Mouse (Mus musculus): ENCODE results near the gene Ttll5. TPM values are rescaled to one million over a fixed set of nuclear protein-coding genes. Genes with fewer than 3 reads are reported as not detected.

Gene Ttll5
- polyA plus RNA-seq, 1 experiment from 2014 or later = 13.6 TPM

DNA sequence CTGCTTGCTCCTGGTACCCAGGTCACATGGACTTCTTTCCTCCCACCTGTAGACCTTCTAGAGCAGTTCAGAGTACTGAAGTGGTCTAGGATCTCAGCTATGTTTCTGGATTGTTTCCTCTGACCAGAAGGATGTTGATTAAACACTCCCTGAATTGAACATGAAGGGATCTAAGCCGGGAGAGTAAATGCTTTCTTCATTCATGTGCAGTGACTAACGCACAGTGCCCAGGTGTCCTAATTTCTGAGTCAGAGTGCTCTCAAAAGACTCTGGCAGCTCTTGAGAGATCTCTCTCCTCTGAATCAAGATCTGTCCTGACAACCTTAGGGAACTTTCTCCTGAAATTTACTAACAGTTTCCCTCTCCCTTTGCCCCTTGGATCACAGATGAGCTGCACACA is 187.7 kb downstream of the Ttll5 start:
- WGBS = 84% methylated on average over 2 of the region's 2 CpGs
- no peak overlapping the region for H3K27ac ChIP-seq (ENCODE audit: poor library complexity, severe bottlenecking)
- no peak overlapping the region for H3K4me3 ChIP-seq
- no peaks in the 10 kb centered on the region for H3K9me3 ChIP-seq (replicated peaks)
- no peak overlapping the region for H3K4me2 ChIP-seq
- H3K9ac ChIP-seq = no peak overlapping the region
- ATAC-seq (ENCODE audit: insufficient number of reproducible peaks, low FRiP score) = no peak
- no peaks in the 10 kb centered on the region for H3K27me3 ChIP-seq (replicated peaks)
- H3K4me1 ChIP-seq (replicated peaks) = peaks cover 21% of the 10 kb centered on the region
- H3K36me3 ChIP-seq = peaks cover 3% of the 10 kb centered on the region; the same call in 1 of the 2 replicates

DNA sequence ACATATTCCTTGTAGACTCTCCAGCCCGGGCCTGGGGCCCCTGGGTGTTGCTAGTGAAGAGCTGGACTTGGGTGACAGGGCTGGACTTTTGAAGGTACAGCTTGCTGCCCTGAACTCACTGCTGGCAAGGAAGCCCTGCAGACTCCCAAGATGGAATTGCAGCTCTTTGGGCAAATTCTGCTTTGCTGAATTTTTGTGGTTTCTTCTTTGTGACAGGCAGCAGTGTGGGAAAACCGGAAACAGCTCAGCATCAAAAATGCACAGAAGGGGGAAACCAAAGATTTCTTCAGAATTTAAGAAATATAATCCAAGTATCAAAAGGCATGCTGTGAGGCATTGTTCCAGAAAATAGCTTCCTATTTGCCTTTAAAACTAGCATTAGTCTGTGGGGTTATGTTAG is 189.7 kb downstream of the Ttll5 start:
- H3K27ac ChIP-seq (ENCODE audit: poor library complexity, severe bottlenecking) = no peak overlapping the region

DNA sequence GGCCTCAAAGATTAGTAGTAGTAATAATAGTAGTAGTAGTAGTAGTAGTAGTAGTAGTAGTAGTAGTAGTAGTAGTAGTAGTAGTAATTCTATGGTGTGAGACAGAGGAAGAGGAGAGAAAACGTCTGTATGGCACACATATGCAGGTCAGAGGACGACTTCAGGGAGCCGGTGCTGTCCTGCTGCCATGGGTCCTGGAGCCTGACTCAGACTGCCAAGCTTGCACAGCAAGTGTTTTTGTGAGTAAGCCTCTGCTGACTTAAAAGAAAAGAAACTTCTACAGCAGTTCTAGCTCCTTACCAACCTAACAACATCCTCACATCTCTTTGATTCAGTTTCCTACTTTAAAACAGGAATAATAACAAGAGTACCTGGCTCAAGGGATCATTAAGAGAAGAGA is 190.2 kb downstream of the Ttll5 start:
- WGBS = 82% methylated on average over 3 of the region's 3 CpGs
- Histone ChIP-seq H3K9me3 (replicated peaks) (no peaks in the 10 kb centered on the region), H3K4me3 (no peak overlapping the region), H3K4me2 (no peak overlapping the region), H3K27me3 (replicated peaks) (no peaks in the 10 kb centered on the region), H3K9ac (no peak overlapping the region), H3K27ac (ENCODE audit: poor library complexity, severe bottlenecking) (no peak overlapping the region), H3K4me1 (replicated peaks) (no peaks in the 10 kb centered on the region; the same call in none of the 2 replicates), H3K36me3 (peaks cover 3% of the 10 kb centered on the region; the same call in 1 of the 2 replicates)
- ATAC-seq (ENCODE audit: insufficient number of reproducible peaks, low FRiP score) = no peak

More for the DNA sequence above, 189.7 kb downstream of the Ttll5 start:
- H3K4me1 ChIP-seq (replicated peaks) = peaks cover 1% of the 10 kb centered on the region
- H3K27me3 ChIP-seq (replicated peaks) = no peaks in the 10 kb centered on the region
- no peak overlapping the region for H3K9ac ChIP-seq
- peaks cover 3% of the 10 kb centered on the region; the same call in 1 of the 2 replicates for H3K36me3 ChIP-seq
- no peak for ATAC-seq (ENCODE audit: insufficient number of reproducible peaks, low FRiP score)
- no peak overlapping the region for H3K4me2 ChIP-seq
- H3K9me3 ChIP-seq (replicated peaks) = no peaks in the 10 kb centered on the region
- 86% methylated on average over 2 of the region's 2 CpGs for WGBS
- no peak overlapping the region for H3K4me3 ChIP-seq

DNA sequence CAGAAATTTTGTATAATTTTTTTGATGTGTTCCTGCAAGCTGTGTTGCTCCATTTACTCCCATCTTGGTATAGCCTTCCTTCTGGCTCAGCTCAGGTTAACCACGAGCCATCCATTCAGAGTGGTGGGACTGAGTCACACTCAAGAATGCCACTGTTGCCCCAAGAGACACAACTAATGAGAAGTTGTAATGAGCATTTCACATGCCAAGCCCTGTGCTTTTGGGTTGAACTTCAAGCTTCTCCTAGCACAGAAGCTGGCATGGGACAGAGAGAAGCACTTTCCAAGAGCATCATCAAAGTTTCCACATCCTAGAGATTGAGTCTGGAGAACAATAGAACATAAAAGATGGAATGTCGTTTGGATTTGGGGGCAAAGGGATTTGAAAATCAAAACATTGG is 190.7 kb downstream of the Ttll5 start:
- Histone ChIP-seq H3K4me2 (no peak overlapping the region), H3K9me3 (replicated peaks) (no peaks in the 10 kb centered on the region), H3K4me3 (no peak overlapping the region), H3K27ac (ENCODE audit: poor library complexity, severe bottlenecking) (no peak overlapping the region), H3K4me1 (replicated peaks) (peaks cover 2% of the 10 kb centered on the region), H3K36me3 (peaks cover 3% of the 10 kb centered on the region; the same call in 1 of the 2 replicates), H3K9ac (no peak overlapping the region), H3K27me3 (replicated peaks) (no peaks in the 10 kb centered on the region)
- 70% methylated on average over 2 of the region's 2 CpGs for WGBS
- ATAC-seq (ENCODE audit: insufficient number of reproducible peaks, low FRiP score) = no peak

DNA sequence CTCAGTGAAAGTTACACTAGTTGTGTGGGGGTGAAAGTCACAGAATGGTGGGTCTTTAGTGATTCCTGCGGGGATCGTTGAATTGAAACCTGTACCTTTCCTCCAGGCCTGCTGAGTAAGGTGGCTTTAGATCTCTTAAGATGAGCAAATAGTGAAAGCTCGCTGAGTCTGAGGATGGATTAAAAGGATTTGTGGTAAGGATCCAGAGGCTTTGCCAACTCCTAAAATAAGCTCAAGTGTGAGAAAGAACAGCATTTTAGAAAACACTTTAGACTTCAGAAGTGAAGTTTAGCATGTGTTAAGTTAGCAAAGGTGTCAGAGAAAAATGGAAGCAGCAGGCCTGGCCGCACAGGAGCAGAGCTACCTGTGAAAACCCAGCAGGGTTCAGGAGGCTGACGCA is 192.9 kb downstream of the Ttll5 start:
- Histone ChIP-seq H3K9me3 (replicated peaks) (no peaks in the 10 kb centered on the region), H3K36me3 (peaks cover 3% of the 10 kb centered on the region; the same call in 1 of the 2 replicates), H3K27ac (ENCODE audit: poor library complexity, severe bottlenecking) (no peak overlapping the region), H3K4me1 (replicated peaks) (peaks cover 23% of the 10 kb centered on the region), H3K4me3 (no peak overlapping the region), H3K27me3 (replicated peaks) (no peaks in the 10 kb centered on the region), H3K9ac (no peak overlapping the region), H3K4me2 (no peak overlapping the region)
- 69% methylated on average over 5 of the region's 5 CpGs for WGBS
- ATAC-seq (ENCODE audit: insufficient number of reproducible peaks, low FRiP score) = no peak

DNA sequence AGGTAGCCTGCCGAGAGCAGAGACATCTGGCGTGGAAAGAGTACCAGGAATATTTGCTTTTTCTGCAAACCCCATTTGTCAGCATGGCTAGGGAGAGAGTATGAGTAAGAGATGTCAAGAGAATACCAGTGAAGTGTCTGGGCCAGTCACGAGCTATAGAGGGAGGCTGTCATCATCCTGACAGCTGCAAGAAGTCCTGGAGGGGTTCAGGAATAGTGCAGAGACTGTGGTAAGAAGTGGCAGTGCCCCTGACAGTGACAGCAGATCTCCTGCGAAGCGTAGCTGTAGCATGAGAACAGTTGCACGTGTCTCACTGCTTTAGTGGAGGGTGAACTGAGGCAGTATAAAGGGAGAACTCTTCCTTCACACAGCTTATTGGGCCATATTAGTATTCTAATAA is 197.1 kb downstream of the Ttll5 start:
- H3K27ac ChIP-seq (ENCODE audit: poor library complexity, severe bottlenecking) = peak overlapping the region; percentile 29; the same call in 1 of the 2 replicates
- H3K4me1 ChIP-seq (replicated peaks) = peaks cover 41% of the 10 kb centered on the region
- 49% methylated on average over 6 of the region's 6 CpGs for WGBS
- 0 out of 2 replicates have a peak, but pooled peaks have one; percentile 54 for ATAC-seq (ENCODE audit: insufficient number of reproducible peaks, low FRiP score)
- no peaks in the 10 kb centered on the region for H3K27me3 ChIP-seq (replicated peaks)
- no peak overlapping the region for H3K4me3 ChIP-seq
- H3K4me2 ChIP-seq = no peak overlapping the region
- H3K9ac ChIP-seq = no peak overlapping the region
- no peaks in the 10 kb centered on the region for H3K36me3 ChIP-seq
- H3K9me3 ChIP-seq (replicated peaks) = no peaks in the 10 kb centered on the region

DNA sequence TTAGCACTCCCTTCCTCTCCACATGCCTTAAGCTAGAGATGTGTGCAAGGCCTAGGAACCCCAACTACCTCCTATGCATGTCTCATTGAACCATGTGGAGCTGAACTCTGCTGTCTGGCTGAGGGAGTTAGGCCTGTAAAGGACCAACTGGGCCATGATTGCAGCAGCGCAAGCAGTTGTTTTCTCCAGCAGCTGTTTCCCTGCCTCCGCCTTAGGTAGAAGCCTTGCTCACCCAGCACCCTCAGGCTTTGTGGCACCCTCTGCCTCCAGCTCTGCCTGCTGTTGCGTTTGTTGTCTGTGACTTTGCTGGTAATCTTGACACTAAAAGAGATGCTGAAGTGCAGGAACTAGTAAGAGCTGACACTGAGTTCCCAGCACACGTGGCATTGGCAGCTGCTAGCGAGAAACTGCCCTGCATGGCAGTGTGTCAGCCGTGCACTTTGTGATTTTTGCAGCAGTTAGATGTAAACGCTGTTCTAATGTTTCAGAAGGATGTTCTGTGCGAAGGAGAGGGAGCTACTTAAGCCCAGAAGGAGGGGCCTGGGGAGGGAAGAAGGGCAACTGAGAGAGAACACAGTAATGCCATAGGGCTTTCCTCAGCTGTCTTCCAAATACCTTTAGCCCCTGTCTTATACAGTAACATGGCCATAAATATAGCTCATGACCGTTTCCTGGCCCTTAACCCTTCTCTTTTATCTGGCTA is 198.0 kb downstream of the Ttll5 start:
- ATAC-seq (ENCODE audit: insufficient number of reproducible peaks, low FRiP score) = no peak
- Histone ChIP-seq H3K9ac (no peak overlapping the region), H3K27me3 (replicated peaks) (no peaks in the 10 kb centered on the region), H3K9me3 (replicated peaks) (no peaks in the 10 kb centered on the region), H3K4me3 (no peak overlapping the region), H3K4me1 (replicated peaks) (peaks cover 49% of the 10 kb centered on the region), H3K27ac (ENCODE audit: poor library complexity, severe bottlenecking) (peak overlapping the region; percentile 55), H3K36me3 (no peaks in the 10 kb centered on the region), H3K4me2 (no peak overlapping the region)
- 57% methylated on average over 9 of the region's 9 CpGs for WGBS

DNA sequence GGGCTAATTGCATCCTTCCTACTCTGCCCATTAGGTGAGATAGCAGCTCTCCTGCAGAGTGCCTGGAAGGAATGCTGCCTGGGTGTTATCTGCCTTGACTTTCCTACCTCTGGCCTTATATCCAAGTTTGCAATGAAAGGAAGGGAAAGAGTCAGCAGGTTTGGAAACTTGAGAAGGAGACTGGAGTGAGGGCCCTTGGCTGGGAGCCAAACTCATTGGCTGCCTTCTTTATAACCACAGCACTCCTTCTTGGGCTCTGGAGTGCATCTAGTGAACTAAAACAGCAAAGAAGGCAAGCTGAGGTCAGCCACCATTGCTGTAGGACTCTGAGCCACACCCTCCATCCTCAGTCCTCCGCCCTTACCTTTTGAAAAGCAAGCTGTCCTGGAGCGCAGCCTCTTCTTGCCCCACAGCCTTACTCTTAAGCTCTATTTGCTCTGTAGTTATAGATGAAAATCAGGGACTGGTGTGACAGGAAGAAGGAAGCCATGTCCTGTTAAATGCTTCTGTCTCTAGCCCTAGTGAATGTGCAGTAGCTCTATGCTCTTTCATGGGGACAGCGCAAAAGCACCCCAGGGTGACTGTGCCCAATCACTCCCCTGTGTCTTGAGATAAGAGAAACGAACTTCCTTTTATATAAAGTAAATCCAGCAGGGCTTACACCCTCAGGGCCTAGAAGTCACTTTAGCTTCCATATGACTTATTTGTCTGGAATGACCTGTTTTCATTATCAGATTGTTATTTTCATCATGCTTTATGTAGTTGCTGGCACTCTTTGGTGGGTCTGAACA is 198.8 kb downstream of the Ttll5 start:
- H3K27ac ChIP-seq (ENCODE audit: poor library complexity, severe bottlenecking) = peak overlapping the region; percentile 55

DNA sequence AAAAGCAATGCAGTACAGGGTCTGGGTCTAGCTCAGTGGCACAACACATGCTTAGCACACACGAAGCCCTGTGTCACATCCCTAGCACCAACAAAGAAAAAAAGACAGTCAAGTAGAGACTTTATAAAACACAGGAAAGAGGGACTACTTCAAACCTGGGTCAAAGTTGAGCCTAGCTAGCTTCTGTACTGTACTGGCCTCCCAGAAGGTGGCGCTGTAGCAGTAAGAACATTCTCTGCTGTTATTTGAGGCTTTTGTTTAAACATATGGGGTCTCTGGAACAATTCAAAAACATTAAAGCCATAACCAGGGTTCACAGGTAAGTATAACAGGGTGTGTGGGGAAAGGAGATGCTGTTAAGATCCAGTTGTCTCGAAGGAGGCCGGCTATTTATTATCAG is 200.0 kb downstream of the Ttll5 start:
- Histone ChIP-seq H3K27ac (ENCODE audit: poor library complexity, severe bottlenecking) (no peak overlapping the region), H3K36me3 (no peaks in the 10 kb centered on the region), H3K4me1 (replicated peaks) (peaks cover 59% of the 10 kb centered on the region), H3K4me3 (no peak overlapping the region), H3K9ac (no peak overlapping the region), H3K9me3 (replicated peaks) (no peaks in the 10 kb centered on the region), H3K27me3 (replicated peaks) (no peaks in the 10 kb centered on the region), H3K4me2 (no peak overlapping the region)
- WGBS = 59% methylated on average over 4 of the region's 4 CpGs
- no peak for ATAC-seq (ENCODE audit: insufficient number of reproducible peaks, low FRiP score)

More for the DNA sequence above, 198.8 kb downstream of the Ttll5 start:
- Histone ChIP-seq H3K4me1 (replicated peaks) (peaks cover 54% of the 10 kb centered on the region), H3K9me3 (replicated peaks) (no peaks in the 10 kb centered on the region), H3K36me3 (no peaks in the 10 kb centered on the region), H3K9ac (no peak overlapping the region), H3K4me3 (no peak overlapping the region), H3K27me3 (replicated peaks) (no peaks in the 10 kb centered on the region), H3K4me2 (no peak overlapping the region)
- WGBS = 72% methylated on average over 4 of the region's 4 CpGs
- peak; percentile 54 for ATAC-seq (ENCODE audit: insufficient number of reproducible peaks, low FRiP score)

DNA sequence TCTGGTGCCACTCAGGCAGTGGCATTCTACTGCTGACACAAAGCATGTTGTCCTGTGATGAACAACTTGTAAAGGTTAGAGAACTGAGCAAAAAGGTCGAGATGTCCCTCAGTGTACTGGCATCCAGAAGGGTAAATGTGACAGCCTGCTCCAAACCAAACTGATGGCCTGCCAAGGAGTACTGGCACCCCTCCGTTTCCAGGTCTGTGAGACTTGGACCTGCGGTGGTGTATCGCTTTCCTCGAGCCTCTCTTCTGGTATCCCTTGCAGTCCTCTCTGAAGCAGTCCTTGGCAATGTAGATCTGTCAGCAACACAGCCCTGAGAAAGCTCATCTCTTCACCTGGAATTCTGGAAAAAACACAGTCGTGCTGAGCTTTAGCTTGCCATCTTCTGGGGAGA is 201.0 kb downstream of the Ttll5 start:
- Histone ChIP-seq H3K4me1 (replicated peaks) (peaks cover 60% of the 10 kb centered on the region), H3K27ac (ENCODE audit: poor library complexity, severe bottlenecking) (no peak overlapping the region), H3K9me3 (replicated peaks) (no peaks in the 10 kb centered on the region), H3K27me3 (replicated peaks) (no peaks in the 10 kb centered on the region), H3K4me3 (no peak overlapping the region), H3K36me3 (no peaks in the 10 kb centered on the region), H3K4me2 (no peak overlapping the region), H3K9ac (no peak overlapping the region)
- WGBS = 86% methylated on average over 6 of the region's 6 CpGs
- ATAC-seq (ENCODE audit: insufficient number of reproducible peaks, low FRiP score) = no peak

DNA sequence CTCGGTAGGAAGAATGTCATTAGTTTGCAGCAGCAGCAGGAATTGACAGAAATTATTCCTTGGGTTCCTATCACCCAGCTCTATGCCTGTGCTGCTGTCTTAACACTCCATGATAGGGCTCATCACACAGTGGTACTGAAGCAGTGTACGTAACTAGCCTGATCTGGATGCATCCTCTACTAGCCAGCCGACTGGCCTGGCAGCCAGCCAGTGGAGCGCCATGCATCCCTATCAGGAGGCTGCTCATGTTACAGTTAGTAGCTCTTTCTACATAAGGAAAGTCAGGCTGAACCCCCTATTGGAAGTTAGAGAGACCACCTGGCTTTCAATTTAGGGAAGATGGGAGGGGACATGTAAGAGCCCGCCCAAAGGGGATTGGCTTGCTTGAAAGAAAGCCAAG is 202.5 kb downstream of the Ttll5 start:
- Histone ChIP-seq H3K4me1 (replicated peaks) (peaks cover 51% of the 10 kb centered on the region), H3K4me2 (no peak overlapping the region), H3K9me3 (replicated peaks) (no peaks in the 10 kb centered on the region), H3K9ac (no peak overlapping the region), H3K4me3 (no peak overlapping the region), H3K27ac (ENCODE audit: poor library complexity, severe bottlenecking) (no peak overlapping the region), H3K27me3 (replicated peaks) (no peaks in the 10 kb centered on the region), H3K36me3 (no peaks in the 10 kb centered on the region)
- WGBS = 46% methylated on average over 5 of the region's 5 CpGs
- peak; percentile 69; the same call in 1 of the 2 replicates for ATAC-seq (ENCODE audit: insufficient number of reproducible peaks, low FRiP score)
